Mouse (Mus musculus) spleen, adult 18-20 months (tissue): ENCODE results near the gene Vmn2r110.

Source experiments
- DNase-seq, 2 experiments: peaks; one replicate each; pipeline ENCODE4 v3.0.0; 2022; ENCODE audit warnings: mixed read lengths in 2 of 2

Gene Vmn2r110

DNA sequence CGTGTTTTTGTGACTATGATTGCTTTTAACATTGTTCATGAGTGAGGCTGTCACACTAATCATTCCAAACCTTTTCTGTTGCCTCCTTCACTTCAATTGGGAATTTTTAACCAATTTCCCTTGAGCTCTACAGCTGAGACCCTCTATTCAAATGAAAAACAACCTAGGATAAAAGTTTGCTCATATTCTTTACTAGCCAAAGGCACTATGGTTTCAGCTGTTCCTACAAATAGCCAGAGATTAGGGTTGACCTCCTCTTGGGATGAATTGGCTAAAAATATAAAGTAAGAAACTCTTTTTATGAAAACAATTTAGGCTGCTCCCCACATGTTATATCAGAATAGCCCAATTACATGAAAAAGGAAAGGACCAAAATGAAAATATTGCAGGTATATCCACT lies at the start of gene Vmn2r110:
Vmn2r110 (minus strand) TSS at position 101 of the 400 bp plus-strand sequence.
- no peak for DNase-seq

DNA sequence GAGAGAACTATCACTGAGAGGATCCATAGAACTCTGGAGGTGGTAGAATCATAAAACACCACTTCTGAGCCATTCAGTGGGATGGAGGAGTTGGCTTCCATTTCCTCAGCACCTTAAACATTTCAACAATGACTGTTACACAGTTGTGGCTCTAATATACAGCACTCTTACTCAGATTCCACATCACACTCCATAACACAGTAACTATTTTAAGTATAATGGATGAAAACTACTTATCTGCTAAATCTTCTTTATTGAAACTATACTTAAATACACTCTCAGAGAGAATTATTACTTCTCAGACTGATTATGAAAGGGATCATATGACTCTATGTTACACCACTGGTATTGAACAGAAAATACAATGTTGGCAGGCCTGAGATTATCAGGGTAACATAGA lies 28.6 kb upstream of the Vmn2r110 start, which contains the start of gene Fpr-rs3:
Fpr-rs3 (minus strand) TSS at position 101 of the 400 bp plus-strand sequence.
- no peak for DNase-seq

DNA sequence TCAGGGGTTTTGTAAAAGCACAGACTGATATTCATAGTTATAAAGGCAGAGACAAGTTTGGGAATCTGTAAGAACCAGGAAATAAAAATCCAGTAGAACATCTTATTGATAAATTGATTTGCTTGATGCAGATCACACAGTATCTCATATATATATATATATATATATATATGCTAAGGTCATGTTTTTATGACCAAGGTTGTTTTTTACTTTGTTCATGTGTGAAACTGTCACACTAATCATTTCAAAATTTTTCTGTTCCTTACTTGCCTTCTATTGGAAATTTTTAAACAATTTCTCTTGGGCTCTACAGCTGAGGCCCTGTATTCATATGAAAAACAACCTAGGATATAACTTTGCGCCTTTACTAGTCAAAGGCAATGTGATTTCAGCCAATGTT lies 31.6 kb downstream of the Vmn2r110 start, which contains the start of gene Vmn2r109:
Vmn2r109 (minus strand) TSS at position 101 of the 400 bp plus-strand sequence.
- no peak for DNase-seq
